Comparison of ENCODE assay signal across 20 mouse cellular contexts in genomic region chr3:84207366-84207765, GRCm38 (mm10). TPM values are rescaled to one million over a fixed set of nuclear protein-coding genes. Genes with fewer than 3 reads are reported as not detected.
A peak's percentile ranks its signal among the peaks of the same experiment; 100 is the strongest.
DNase-seq lines count a peak whose midpoint lies in the region; ATAC-seq and TF ChIP-seq lines count a peak whose summit lies in the region.
"Had no signal": no experiment of that assay in that cellular context is flagged by ENCODE, and none has a peak within 500 bp of the region (broad histone marks: within the 10 kb centered on the region; RNA-seq: fewer than 3 reads in every experiment).

No protein-coding gene starts in this region.

- no peaks in the 10 kb centered on the region for H3K9me3 ChIP-seq in forebrain, postnatal 0 days (ENCODE audit: low read length)
- H3K9me3 ChIP-seq in forebrain, embryonic 14.5 days (replicated peaks; ENCODE audit: control insufficient read depth, low read length) = no peaks in the 10 kb centered on the region
- H3K9me3 ChIP-seq: limb, embryonic 12.5 days; liver, embryonic 13.5 days; stomach, embryonic 15.5 days had no signal

- peaks cover 46% of the 10 kb centered on the region for H3K36me3 ChIP-seq in forebrain, postnatal 0 days (ENCODE audit: insufficient read depth)
- H3K36me3 ChIP-seq in forebrain, embryonic 14.5 days (ENCODE audit: control insufficient read depth, insufficient read depth, low read length) = peaks cover 61% of the 10 kb centered on the region
- H3K36me3 ChIP-seq: liver, embryonic 13.5 days; stomach, embryonic 15.5 days had no signal

- no peak overlapping the region for H3K4me2 ChIP-seq in forebrain, postnatal 0 days (ENCODE audit: low read depth)
- no peak overlapping the region for H3K4me2 ChIP-seq in forebrain, embryonic 14.5 days (ENCODE audit: low read length)
- H3K4me2 ChIP-seq: heart, embryonic 11.5 days; hindbrain, embryonic 14.5 days; limb, embryonic 12.5 days; liver, embryonic 13.5 days; stomach, embryonic 15.5 days had no signal

- TF ChIP-seq CTCF in forebrain, postnatal 0 days (IDR thresholded peaks at IDR 0.05; ENCODE audit: low read depth) = no peak
- TF ChIP-seq CTCF in olfactory bulb, adult 2 months (IDR thresholded peaks at IDR 0.05; ENCODE audit: insufficient read depth, low read depth, low read length) = no peak

- H3K4me1 ChIP-seq in forebrain, postnatal 0 days (ENCODE audit: insufficient read depth) = no peaks in the 10 kb centered on the region
- no peaks in the 10 kb centered on the region; the same call in 1 of the 2 replicates for H3K4me1 ChIP-seq in forebrain, embryonic 14.5 days (ENCODE audit: control insufficient read depth, insufficient read depth, low read length)
- peaks cover 20% of the 10 kb centered on the region for H3K4me1 ChIP-seq in olfactory bulb, adult 2 months (ENCODE audit: control insufficient read depth, insufficient read depth, low read length)
- H3K4me1 ChIP-seq: limb, embryonic 12.5 days; liver, embryonic 13.5 days; stomach, embryonic 15.5 days had no signal

- WGBS in forebrain, postnatal 0 days = 35% methylated on average over 2 of the region's 2 CpGs
- 48% methylated on average over 2 of the region's 2 CpGs for WGBS in forebrain, embryonic 14.5 days
- 11% methylated on average over 2 of the region's 2 CpGs for WGBS in olfactory bulb, adult 2 months

- H3K9ac ChIP-seq in forebrain, postnatal 0 days = no peak overlapping the region
- no peak overlapping the region for H3K9ac ChIP-seq in forebrain, embryonic 14.5 days (ENCODE audit: low read length)
- H3K9ac ChIP-seq: hindbrain, embryonic 14.5 days; limb, embryonic 12.5 days; liver, embryonic 13.5 days; stomach, embryonic 15.5 days had no signal

- DNase-seq in forebrain, postnatal 0 days = no peak
- DNase-seq in forebrain, embryonic 14.5 days (ENCODE audit: low spot score) = no peak
- DNase-seq in right cerebral cortex, adult 18-20 months = peak; percentile 67
- no peak for DNase-seq in right cerebral cortex, postnatal 36 days (ENCODE audit: low spot score in 2 of 2)
- peak; percentile 33 for DNase-seq in adipocyte (ENCODE audit: low spot score)
- no peak for DNase-seq in ovary, adult 18-20 months (ENCODE audit: low spot score)
- DNase-seq: cerebellum, adult 11-12 months; liver, embryonic 13.5 days; midbrain, embryonic 14.5 days; spleen, adult 18-20 months had no signal

- TF ChIP-seq POLR2A in olfactory bulb, adult 2 months (IDR thresholded peaks at IDR 0.05; ENCODE audit: insufficient read depth, low read depth, low read length) = no peak

- no peak overlapping the region for H3K27ac ChIP-seq in forebrain, postnatal 0 days (ENCODE audit: low read depth, low read length)
- no peak overlapping the region for H3K27ac ChIP-seq in forebrain, embryonic 14.5 days (ENCODE audit: low read depth, low read length)
- 0 out of 2 replicates have a peak overlapping the region, but pooled peaks have one; percentile 39 for H3K27ac ChIP-seq in olfactory bulb, adult 2 months (ENCODE audit: insufficient read depth, low read depth, low read length)
- H3K27ac ChIP-seq: hindbrain, embryonic 14.5 days; limb, embryonic 12.5 days; liver, embryonic 13.5 days; stomach, embryonic 15.5 days had no signal

- ATAC-seq in forebrain, postnatal 0 days = peak; percentile 58; the same call in 1 of the 2 replicates
- ATAC-seq in forebrain, embryonic 14.5 days = no peak
- ATAC-seq: intestine, embryonic 16.5 days; lung, postnatal 0 days had no signal

- H3K4me3 ChIP-seq in forebrain, postnatal 0 days (ENCODE audit: low read depth, low read length) = no peak overlapping the region
- no peak overlapping the region for H3K4me3 ChIP-seq in forebrain, embryonic 14.5 days (ENCODE audit: low read depth, low read length)
- H3K4me3 ChIP-seq in olfactory bulb, adult 2 months (ENCODE audit: insufficient read depth, low read depth, low read length) = no peak overlapping the region
- H3K4me3 ChIP-seq: limb, embryonic 12.5 days; liver, embryonic 13.5 days; stomach, embryonic 15.5 days had no signal

- H3K27me3 ChIP-seq in forebrain, postnatal 0 days (ENCODE audit: insufficient read depth, low read length) = no peaks in the 10 kb centered on the region
- no peaks in the 10 kb centered on the region for H3K27me3 ChIP-seq in forebrain, embryonic 14.5 days (replicated peaks; ENCODE audit: control insufficient read depth, insufficient read depth, low read length)
- H3K27me3 ChIP-seq: limb, embryonic 12.5 days; liver, embryonic 13.5 days; stomach, embryonic 15.5 days had no signal

RNA-seq across cellular contexts. Expression of gene Gm6525, which starts 33.5 kb away (rescaled TPM):
- 0.29 TPM in 1 of 2 replicates, not detected in the other for total RNA-seq in forebrain, postnatal 0 days (2014; rRNA removed)
- polyA plus RNA-seq in forebrain, postnatal 0 days (2015; fragmentation: Nextera tagmentation; extraction: Ambion mirVana) = 0.33 and 2.1 TPM in 2 replicates
- 0.87 and 0.97 TPM in 2 replicates for polyA plus RNA-seq in forebrain, embryonic 14.5 days (2014; fragmentation: Nextera tagmentation; extraction: Ambion mirVana)
- polyA plus RNA-seq in olfactory bulb, adult 2 months (2012; ENCODE audit: insufficient read depth, insufficient read length, low replicate concordance, missing spikeins) = not detected in 2 replicates
- total RNA-seq: heart, postnatal 14 days; layer of hippocampus, adult 18-20 months had no signal
- polyA plus RNA-seq: gonadal fat pad, adult 2 months; heart, embryonic 11.5 days; liver, embryonic 13.5 days had no signal

RNA-seq across cellular contexts. Expression of gene Mnd1, which starts 51.8 kb away (rescaled TPM):
- 2.1 and 3.0 TPM in 2 replicates for total RNA-seq in forebrain, postnatal 0 days (2014; rRNA removed)
- 2.4 and 2.5 TPM in 2 replicates for polyA plus RNA-seq in forebrain, postnatal 0 days (2015; fragmentation: Nextera tagmentation; extraction: Ambion mirVana)
- 2.8 and 3.6 TPM in 2 replicates for polyA plus RNA-seq in forebrain, embryonic 14.5 days (2014; fragmentation: Nextera tagmentation; extraction: Ambion mirVana)
- polyA plus RNA-seq in olfactory bulb, adult 2 months (2012; ENCODE audit: insufficient read depth, insufficient read length, low replicate concordance, missing spikeins) = not detected in 2 replicates

Comparison
In these comparisons a context has a peak if more than half of its experiments do, and no peak if none do; other contexts are left out.
1. DNase-seq: peak in right cerebral cortex, adult 18-20 months (single experiment) and adipocyte (single experiment); none in forebrain, postnatal 0 days (single experiment), forebrain, embryonic 14.5 days (single experiment), right cerebral cortex, postnatal 36 days (0 of 2) and ovary, adult 18-20 months (single experiment).